Mouse (Mus musculus) limb, embryonic 14.5 days (tissue): ENCODE measurements around the gene Ak1. TPM values are rescaled to one million over a fixed set of nuclear protein-coding genes. Genes with fewer than 3 reads are reported as not detected.

Experiments
- ATAC-seq: fragments of 200-750 bp; cut with Nextera tagmentation; 2 replicates; pipeline ENCODE4 v1.8.0; 2017; ENCODE audit warnings: low read depth, moderate number of reproducible peaks, moderate TSS enrichment; ENCODE audit not compliant: low FRiP score
- DNase-seq: peaks from one replicate; pipeline ENCODE4 v3.0.0-alpha.2; 2015; ENCODE audit warnings: low spot score
- H3K27ac ChIP-seq: fragments of 300-500 bp; sonication (generic); replicated peaks from 2 replicates; pipeline ENCODE4 v1.5.1; 2014; ENCODE audit warnings: low read depth, mild to moderate bottlenecking, low read length, moderate library complexity, mixed read lengths
- H3K27me3 ChIP-seq: fragments of 300-500 bp; sonication (generic); 2 replicates; pipeline ENCODE4 v1.6.1; 2014; ENCODE audit warnings: low read length, mixed read lengths; ENCODE audit not compliant: control insufficient read depth, insufficient read depth
- H3K36me3 ChIP-seq: fragments of 300-500 bp; sonication (generic); 2 replicates; pipeline ENCODE4 v1.6.1; 2014; ENCODE audit warnings: mild to moderate bottlenecking, low read length, moderate library complexity, mixed read lengths; ENCODE audit not compliant: control insufficient read depth, insufficient read depth
- H3K4me1 ChIP-seq: fragments of 300-500 bp; sonication (generic); 2 replicates; pipeline ENCODE4 v1.6.1; 2014; ENCODE audit warnings: antibody characterized with exemption, low read length, mixed read lengths; ENCODE audit not compliant: control insufficient read depth, insufficient read depth
- H3K4me2 ChIP-seq: fragments of 300-500 bp; sonication (generic); replicated peaks from 2 replicates; pipeline ENCODE4 v1.6.1; 2014; ENCODE audit warnings: low read depth, mild to moderate bottlenecking, low read length, moderate library complexity; ENCODE audit not compliant: severe bottlenecking
- H3K4me3 ChIP-seq: fragments of 300-500 bp; sonication (generic); replicated peaks from 2 replicates; pipeline ENCODE4 v1.5.1; 2014; ENCODE audit warnings: low read length
- H3K9ac ChIP-seq: fragments of 300-500 bp; sonication (generic); 2 replicates; pipeline ENCODE4 v1.6.1; 2014; ENCODE audit warnings: mild to moderate bottlenecking, low read depth, low read length, moderate library complexity; ENCODE audit not compliant: severe bottlenecking
- H3K9me3 ChIP-seq: fragments of 300-500 bp; sonication (generic); 2 replicates; pipeline ENCODE4 v1.6.1; 2016; ENCODE audit warnings: low read length; ENCODE audit not compliant: control insufficient read depth
- POLR2A ChIP-seq: fragments of 200-500 bp; IDR thresholded peaks from 2 replicates; pipeline ENCODE4 v1.8.0; 2012; ENCODE audit warnings: inconsistent platforms, mild to moderate bottlenecking, moderate library complexity, borderline replicate concordance; ENCODE audit not compliant: insufficient read depth, insufficient read length; ENCODE audit errors: extremely low read depth
- whole genome bisulfite sequencing: fragments of 180-500 bp; shearing (Covaris S2); extraction: QIAGEN DNeasy Blood & Tissue Kit; methylation state at CpG from one replicate; pipeline ENCODE4 v1.1.7; 2014; 5-methylcytosine and 5-hydroxymethylcytosine counted together
- microRNA counts: library from miRNA; unstranded; fragments of <30 nt; microRNA quantifications from one replicate; lab custom pipeline; 2016
- microRNA-seq: library from miRNA; unstranded; fragments of <30 nt; microRNA quantifications from one replicate; pipeline ENCODE4, GENCODE M21; 2016
- polyA plus RNA-seq, 2 experiments: library from polyadenylated mRNA; depleted of rRNA in 1 of 2; stranded (reverse) in 1 of 2; unstranded in 1 of 2; fragments of >200 nt; fragmentation: Nextera tagmentation in 1 of 2; extraction: Ambion mirVana in 1 of 2; gene quantifications; 2 replicates each; pipeline versions ENCODE4 v1.2.1 to v1.2.3; 2012 to 2014

The Ak1 gene
- polyA plus RNA-seq, 2 experiments, result 26.7 to 56.2 TPM

GRCm38 (mm10) chr2:32680961-32681650, 59.5 kb downstream of the Ak1 start:
- WGBS, result 84% methylated on average over 19 of the region's 19 CpGs
- ATAC-seq, result no peak
- Histone ChIP-seq H3K27me3 (no peaks in the 10 kb centered on the region), H3K4me3 (no peak overlapping the region), H3K36me3 (peaks cover 55% of the 10 kb centered on the region), H3K4me2 (no peak overlapping the region), H3K27ac (no peak overlapping the region), H3K9ac (no peak overlapping the region; the same call in 1 of the 2 replicates), H3K4me1 (peaks cover 8% of the 10 kb centered on the region), H3K9me3 (no peaks in the 10 kb centered on the region)
- TF ChIP-seq POLR2A, result no peak
- no peak for DNase-seq

- peak; percentile 9 for DNase-seq
- H3K9me3 ChIP-seq, result no peaks in the 10 kb centered on the region
- H3K4me2 ChIP-seq, result no peak overlapping the region
- H3K9ac ChIP-seq, result no peak overlapping the region
- WGBS, result 44% methylated on average over 6 of the region's 6 CpGs
- TF ChIP-seq POLR2A, result no peak
- peaks cover 61% of the 10 kb centered on the region for H3K36me3 ChIP-seq
- ATAC-seq, result peak; percentile 17; the same call in 1 of the 2 replicates
- no peak overlapping the region for H3K4me3 ChIP-seq
- peaks cover 8% of the 10 kb centered on the region for H3K4me1 ChIP-seq
- H3K27me3 ChIP-seq, result no peaks in the 10 kb centered on the region
- no peak overlapping the region for H3K27ac ChIP-seq
Measured at GRCm38 (mm10) chr2:32681754-32682153, 60.2 kb downstream of the Ak1 start.

- Histone ChIP-seq H3K27me3 (no peaks in the 10 kb centered on the region), H3K36me3 (peaks cover 71% of the 10 kb centered on the region), H3K27ac (no peak overlapping the region), H3K4me2 (no peak overlapping the region), H3K4me1 (peaks cover 8% of the 10 kb centered on the region), H3K9me3 (no peaks in the 10 kb centered on the region), H3K4me3 (no peak overlapping the region), H3K9ac (no peak overlapping the region)
- no peak for DNase-seq
- WGBS, result 81% methylated on average over 14 of the region's 14 CpGs
- no peak for TF ChIP-seq POLR2A
- ATAC-seq, result no peak
Measured at GRCm38 (mm10) chr2:32682721-32683417, 61.3 kb downstream of the Ak1 start.

GRCm38 (mm10) chr2:32683701-32684100, 62.1 kb downstream of the Ak1 start:
- no peak overlapping the region for H3K4me2 ChIP-seq
- WGBS, result 85% methylated on average over 10 of the region's 10 CpGs
- H3K9ac ChIP-seq, result no peak overlapping the region
- H3K4me1 ChIP-seq, result peaks cover 8% of the 10 kb centered on the region
- no peaks in the 10 kb centered on the region for H3K9me3 ChIP-seq
- H3K36me3 ChIP-seq, result peaks cover 72% of the 10 kb centered on the region
- no peak overlapping the region for H3K4me3 ChIP-seq
- no peak overlapping the region for H3K27ac ChIP-seq
- H3K27me3 ChIP-seq, result no peaks in the 10 kb centered on the region
- ATAC-seq (no peak), DNase-seq (no peak)
- no peak for TF ChIP-seq POLR2A

MicroRNAs within 50 kb of the gene (microRNA counts, 519-probe panel; counts per million panel counts)
- microRNA mmu-miR-1954 (lab: Ali Mortazavi, UCI), result not detected

Small RNAs within 50 kb of the gene (microRNA-seq; reads per million reads assigned to microRNA genes)
- not detected for gene Gm47291
- not detected for gene Mir1954

Other genes starting within 250 kb of the Ak1 start
- gene 1110008P14Rik, start 239.8 kb upstream of the Ak1 start, polyA plus RNA-seq (2012; rRNA removed), result 51.3 and 76.1 TPM in 2 replicates
- gene 1110008P14Rik, start 239.8 kb upstream of the Ak1 start, polyA plus RNA-seq (2014; fragmentation: Nextera tagmentation; extraction: Ambion mirVana), result 55.3 and 66.9 TPM in 2 replicates
- gene Lcn2, start 233.5 kb upstream of the Ak1 start, polyA plus RNA-seq (2012; rRNA removed), result 1.3 and 2.4 TPM in 2 replicates
- 0.97 and 2.8 TPM in 2 replicates for gene Lcn2, start 233.5 kb upstream of the Ak1 start, polyA plus RNA-seq (2014; fragmentation: Nextera tagmentation; extraction: Ambion mirVana)
- 29.3 and 30.5 TPM in 2 replicates for gene Ptges2, start 225.9 kb upstream of the Ak1 start, polyA plus RNA-seq (2012; rRNA removed)
- 26.5 and 30.3 TPM in 2 replicates for gene Ptges2, start 225.9 kb upstream of the Ak1 start, polyA plus RNA-seq (2014; fragmentation: Nextera tagmentation; extraction: Ambion mirVana)
- gene Naif1, start 171.3 kb upstream of the Ak1 start, polyA plus RNA-seq (2012; rRNA removed), result 4.5 and 5.1 TPM in 2 replicates
- 4.2 and 5.4 TPM in 2 replicates for gene Naif1, start 171.3 kb upstream of the Ak1 start, polyA plus RNA-seq (2014; fragmentation: Nextera tagmentation; extraction: Ambion mirVana)
- gene Slc25a25, start 170.3 kb upstream of the Ak1 start, polyA plus RNA-seq (2012; rRNA removed), result 17.4 and 19.2 TPM in 2 replicates
- gene Slc25a25, start 170.3 kb upstream of the Ak1 start, polyA plus RNA-seq (2014; fragmentation: Nextera tagmentation; extraction: Ambion mirVana), result 12.7 and 15.1 TPM in 2 replicates
- gene Fam102a, start 86.4 kb upstream of the Ak1 start, polyA plus RNA-seq (2012; rRNA removed), result 15.3 and 22.8 TPM in 2 replicates
- 17.2 TPM in 2 replicates for gene Fam102a, start 86.4 kb upstream of the Ak1 start, polyA plus RNA-seq (2014; fragmentation: Nextera tagmentation; extraction: Ambion mirVana)
- 146 and 178 TPM in 2 replicates for gene Dpm2, start 50.9 kb upstream of the Ak1 start, polyA plus RNA-seq (2012; rRNA removed)
- 122 TPM in 2 replicates for gene Dpm2, start 50.9 kb upstream of the Ak1 start, polyA plus RNA-seq (2014; fragmentation: Nextera tagmentation; extraction: Ambion mirVana)
- 1.9 and 3.1 TPM in 2 replicates for gene Pip5kl1, start 47.0 kb upstream of the Ak1 start, polyA plus RNA-seq (2012; rRNA removed)
- 0.43 and 1.3 TPM in 2 replicates for gene Pip5kl1, start 47.0 kb upstream of the Ak1 start, polyA plus RNA-seq (2014; fragmentation: Nextera tagmentation; extraction: Ambion mirVana)
- 0.09 TPM in 1 of 2 replicates, not detected in the other for gene 9430097D07Rik, start 46.1 kb upstream of the Ak1 start, polyA plus RNA-seq (2012; rRNA removed)
- 0.17 TPM in 1 of 2 replicates, not detected in the other for gene 9430097D07Rik, start 46.1 kb upstream of the Ak1 start, polyA plus RNA-seq (2014; fragmentation: Nextera tagmentation; extraction: Ambion mirVana)
- gene St6galnac4, start 34.7 kb upstream of the Ak1 start, polyA plus RNA-seq (2012; rRNA removed), result 31.8 and 44.9 TPM in 2 replicates
- 33.3 and 33.9 TPM in 2 replicates for gene St6galnac4, start 34.7 kb upstream of the Ak1 start, polyA plus RNA-seq (2014; fragmentation: Nextera tagmentation; extraction: Ambion mirVana)
- 39.2 and 52.9 TPM in 2 replicates for gene St6galnac6, start 22.0 kb upstream of the Ak1 start, polyA plus RNA-seq (2012; rRNA removed)
- 10.7 and 11.7 TPM in 2 replicates for gene St6galnac6, start 22.0 kb upstream of the Ak1 start, polyA plus RNA-seq (2014; fragmentation: Nextera tagmentation; extraction: Ambion mirVana)
- 61.4 and 91.8 TPM in 2 replicates for gene Eng, start 24.8 kb downstream of the Ak1 start, polyA plus RNA-seq (2012; rRNA removed)
- 49.3 and 52.2 TPM in 2 replicates for gene Eng, start 24.8 kb downstream of the Ak1 start, polyA plus RNA-seq (2014; fragmentation: Nextera tagmentation; extraction: Ambion mirVana)
- 75.7 and 101 TPM in 2 replicates for gene Fpgs, start 82.4 kb downstream of the Ak1 start, polyA plus RNA-seq (2012; rRNA removed)
- gene Fpgs, start 82.4 kb downstream of the Ak1 start, polyA plus RNA-seq (2014; fragmentation: Nextera tagmentation; extraction: Ambion mirVana), result 30.7 and 33.4 TPM in 2 replicates
- gene Cdk9, start 91.3 kb downstream of the Ak1 start, polyA plus RNA-seq (2012; rRNA removed), result 211 and 240 TPM in 2 replicates
- gene Cdk9, start 91.3 kb downstream of the Ak1 start, polyA plus RNA-seq (2014; fragmentation: Nextera tagmentation; extraction: Ambion mirVana), result 84.7 and 87.1 TPM in 2 replicates
- 36.8 and 52.0 TPM in 2 replicates for gene Sh2d3c, start 99.3 kb downstream of the Ak1 start, polyA plus RNA-seq (2012; rRNA removed)
- gene Sh2d3c, start 99.3 kb downstream of the Ak1 start, polyA plus RNA-seq (2014; fragmentation: Nextera tagmentation; extraction: Ambion mirVana), result 18.5 and 20.3 TPM in 2 replicates
- 0.14 and 0.15 TPM in 2 replicates for gene 6330409D20Rik, start 119.3 kb downstream of the Ak1 start, polyA plus RNA-seq (2012; rRNA removed)
- gene 6330409D20Rik, start 119.3 kb downstream of the Ak1 start, polyA plus RNA-seq (2014; fragmentation: Nextera tagmentation; extraction: Ambion mirVana), result not detected in 2 replicates
- gene Tor2a, start 135.5 kb downstream of the Ak1 start, polyA plus RNA-seq (2012; rRNA removed), result 82.6 and 169 TPM in 2 replicates
- gene Tor2a, start 135.5 kb downstream of the Ak1 start, polyA plus RNA-seq (2014; fragmentation: Nextera tagmentation; extraction: Ambion mirVana), result 81.2 and 86.2 TPM in 2 replicates
- gene Ttc16, start 153.9 kb downstream of the Ak1 start, polyA plus RNA-seq (2012; rRNA removed), result 0.47 and 0.70 TPM in 2 replicates
- gene Ttc16, start 153.9 kb downstream of the Ak1 start, polyA plus RNA-seq (2014; fragmentation: Nextera tagmentation; extraction: Ambion mirVana), result 0.12 and 0.15 TPM in 2 replicates
- 11.3 and 11.5 TPM in 2 replicates for gene Ptrh1, start 154.0 kb downstream of the Ak1 start, polyA plus RNA-seq (2012; rRNA removed)
- 5.1 and 5.8 TPM in 2 replicates for gene Ptrh1, start 154.0 kb downstream of the Ak1 start, polyA plus RNA-seq (2014; fragmentation: Nextera tagmentation; extraction: Ambion mirVana)
- 0.04 and 0.05 TPM in 2 replicates for gene Cfap157, start 162.7 kb downstream of the Ak1 start, polyA plus RNA-seq (2012; rRNA removed)
- 0.11 and 0.12 TPM in 2 replicates for gene Cfap157, start 162.7 kb downstream of the Ak1 start, polyA plus RNA-seq (2014; fragmentation: Nextera tagmentation; extraction: Ambion mirVana)
- 22.2 and 22.3 TPM in 2 replicates for gene Stxbp1, start 225.5 kb downstream of the Ak1 start, polyA plus RNA-seq (2012; rRNA removed)
- 15.8 and 20.8 TPM in 2 replicates for gene Stxbp1, start 225.5 kb downstream of the Ak1 start, polyA plus RNA-seq (2014; fragmentation: Nextera tagmentation; extraction: Ambion mirVana)